Mouse (Mus musculus): Measurements from ENCODE around the gene Mrpl33. TPM values are rescaled to one million over a fixed set of nuclear protein-coding genes. Genes with fewer than 3 reads are reported as not detected.

The Mrpl33 gene
- polyA plus RNA-seq, 1 experiment: 131 TPM

DNA sequence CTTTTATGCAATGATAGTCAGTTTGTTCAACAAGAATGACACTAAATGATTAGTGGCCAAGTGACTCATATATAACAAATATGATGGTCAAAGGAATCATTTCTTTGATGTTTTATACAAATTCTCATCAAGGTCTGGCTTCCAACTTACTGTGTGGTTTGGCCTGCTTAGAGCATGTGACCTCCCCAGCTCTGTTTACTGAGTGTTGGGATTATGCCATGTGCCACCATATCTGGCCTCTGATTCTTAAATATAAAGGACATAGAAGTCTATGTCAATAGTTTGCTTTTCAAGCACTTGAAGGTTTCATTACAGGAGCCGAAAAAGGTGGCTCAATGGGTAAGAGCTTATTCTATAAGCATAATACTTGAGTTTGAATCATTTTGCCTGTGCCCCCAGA, 85.6 kb downstream of the Mrpl33 start:
- Histone ChIP-seq H3K4me3 (ENCODE audit: insufficient read depth, low read length) (no peak overlapping the region), H3K27ac (ENCODE audit: insufficient read depth, low read depth, low read length) (no peak overlapping the region), H3K4me1 (ENCODE audit: control insufficient read depth, insufficient read depth, low read length) (no peaks in the 10 kb centered on the region)
- TF ChIP-seq POLR2A (IDR thresholded peaks at IDR 0.05; ENCODE audit: borderline replicate concordance, low read depth, low read length): no peak
- TF ChIP-seq CTCF (IDR thresholded peaks at IDR 0.05; ENCODE audit: low read depth, low read length): no peak

DNA sequence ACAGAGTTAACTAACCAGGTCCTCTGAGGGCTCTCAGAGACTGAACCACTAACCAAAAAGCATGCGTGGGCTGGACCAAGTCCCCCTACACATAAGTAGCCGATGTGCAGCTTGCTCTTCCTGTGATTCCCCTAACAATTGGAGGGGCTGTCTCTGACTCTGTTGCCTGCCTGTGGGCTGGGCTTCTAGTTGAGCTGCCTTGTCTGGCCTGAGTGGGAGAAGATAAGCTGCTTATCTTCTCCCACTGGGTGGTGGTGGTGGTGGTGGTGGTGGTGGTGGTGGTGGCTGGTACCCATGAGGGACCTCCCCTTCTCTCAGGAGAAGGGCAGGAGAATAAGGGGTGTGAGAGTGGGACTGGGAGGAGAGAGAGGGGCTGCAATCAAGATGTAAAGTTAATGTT, 89.3 kb downstream of the Mrpl33 start:
- H3K27ac ChIP-seq (ENCODE audit: insufficient read depth, low read depth, low read length): no peak overlapping the region
- TF ChIP-seq POLR2A (IDR thresholded peaks at IDR 0.05; ENCODE audit: borderline replicate concordance, low read depth, low read length): no peak
- no peak overlapping the region for H3K4me3 ChIP-seq (ENCODE audit: insufficient read depth, low read length)
- no peaks in the 10 kb centered on the region for H3K4me1 ChIP-seq (ENCODE audit: control insufficient read depth, insufficient read depth, low read length)

DNA sequence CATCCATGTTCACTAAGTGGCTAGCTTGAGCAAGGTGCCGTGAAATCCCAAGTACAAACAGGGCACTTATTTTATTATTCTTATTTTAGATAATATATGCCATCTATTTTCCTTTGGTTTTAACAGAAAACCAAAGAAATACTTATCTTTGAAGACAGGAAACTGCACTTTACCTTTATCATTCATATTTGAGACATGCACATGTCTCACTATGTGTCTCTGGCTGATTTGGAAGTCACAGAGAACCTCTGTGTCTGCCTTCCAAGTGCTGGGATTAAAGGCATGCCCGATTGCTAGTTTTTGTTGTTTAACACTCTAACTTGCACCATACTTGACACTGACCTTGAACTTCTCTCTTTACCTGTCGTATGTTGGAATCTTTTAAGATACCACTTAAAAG, 91.2 kb downstream of the Mrpl33 start:
- Histone ChIP-seq H3K4me3 (ENCODE audit: insufficient read depth, low read length) (no peak overlapping the region), H3K4me1 (ENCODE audit: control insufficient read depth, insufficient read depth, low read length) (no peaks in the 10 kb centered on the region), H3K27ac (ENCODE audit: insufficient read depth, low read depth, low read length) (no peak overlapping the region)
- TF ChIP-seq CTCF (IDR thresholded peaks at IDR 0.05; ENCODE audit: low read depth, low read length) (no peak), POLR2A (IDR thresholded peaks at IDR 0.05; ENCODE audit: borderline replicate concordance, low read depth, low read length) (no peak)

DNA sequence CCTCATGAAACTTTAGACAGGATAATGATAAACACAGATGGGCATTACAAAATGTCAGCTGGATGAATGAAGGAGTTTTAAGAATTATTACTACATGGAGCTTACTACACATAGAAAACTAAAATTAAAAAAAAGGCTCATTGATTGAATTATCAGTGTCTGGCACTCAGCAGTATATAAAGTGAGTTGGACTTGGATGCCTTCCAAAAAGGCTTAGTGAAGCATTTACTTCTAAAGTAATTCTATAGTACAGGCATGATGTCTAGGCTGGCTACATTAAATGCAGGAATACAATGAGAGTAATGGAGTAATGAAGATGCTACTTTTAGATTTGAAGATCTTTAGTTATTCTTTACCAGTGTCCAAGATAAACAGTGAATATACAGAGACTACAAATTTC, 96.5 kb downstream of the Mrpl33 start:
- Histone ChIP-seq H3K27ac (ENCODE audit: insufficient read depth, low read depth, low read length) (no peak overlapping the region), H3K4me3 (ENCODE audit: insufficient read depth, low read length) (no peak overlapping the region), H3K4me1 (ENCODE audit: control insufficient read depth, insufficient read depth, low read length) (no peaks in the 10 kb centered on the region; the same call in 1 of the 2 replicates)
- TF ChIP-seq CTCF (IDR thresholded peaks at IDR 0.05; ENCODE audit: low read depth, low read length) (no peak), POLR2A (IDR thresholded peaks at IDR 0.05; ENCODE audit: borderline replicate concordance, low read depth, low read length) (no peak)

DNA sequence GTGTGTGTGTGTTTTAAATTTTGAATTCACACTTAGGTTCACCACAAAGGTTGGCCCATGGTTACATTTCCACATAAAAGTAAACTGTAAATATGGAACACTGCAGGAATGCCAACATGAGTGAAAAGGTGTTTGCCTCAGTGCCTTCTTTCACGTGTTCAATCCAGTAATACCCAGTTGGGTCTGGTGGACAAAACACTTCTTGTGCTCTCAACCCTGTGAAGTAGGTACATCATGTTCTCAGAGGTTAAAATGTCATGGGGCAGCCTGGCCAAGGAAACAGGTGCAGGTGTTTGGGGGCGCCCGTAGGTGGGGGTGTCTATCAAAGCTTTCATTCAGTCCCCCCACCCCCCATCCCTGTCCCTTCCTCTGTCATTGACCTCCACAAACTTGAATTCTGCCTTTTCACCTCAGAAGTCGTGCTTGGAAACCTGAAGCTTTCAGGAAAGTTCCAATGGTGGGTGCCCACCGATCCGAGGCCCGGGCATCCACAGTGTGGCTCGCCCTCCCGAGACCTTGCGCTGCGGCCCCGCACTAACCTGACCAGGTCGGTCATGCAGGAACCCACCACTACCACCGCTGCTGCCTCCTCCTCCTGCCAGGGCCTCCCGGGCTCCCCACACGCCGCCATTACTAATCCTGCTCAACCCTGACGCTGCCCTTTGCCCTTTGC, 100.4 kb downstream of the Mrpl33 start, which contains the start of gene Rbks:
Gene Rbks, minus strand, starts transcription at position 657 of the 673 bp plus-strand sequence.
- Histone ChIP-seq H3K27ac (ENCODE audit: insufficient read depth, low read depth, low read length) (peak within 1 kb of the TSS; percentile 92), H3K4me1 (ENCODE audit: control insufficient read depth, insufficient read depth, low read length) (peaks cover 3% of the 10 kb centered on the region), H3K4me3 (ENCODE audit: insufficient read depth, low read length) (peak within 1 kb of the TSS; percentile 71)
- no peak for TF ChIP-seq CTCF (IDR thresholded peaks at IDR 0.05; ENCODE audit: low read depth, low read length)

DNA sequence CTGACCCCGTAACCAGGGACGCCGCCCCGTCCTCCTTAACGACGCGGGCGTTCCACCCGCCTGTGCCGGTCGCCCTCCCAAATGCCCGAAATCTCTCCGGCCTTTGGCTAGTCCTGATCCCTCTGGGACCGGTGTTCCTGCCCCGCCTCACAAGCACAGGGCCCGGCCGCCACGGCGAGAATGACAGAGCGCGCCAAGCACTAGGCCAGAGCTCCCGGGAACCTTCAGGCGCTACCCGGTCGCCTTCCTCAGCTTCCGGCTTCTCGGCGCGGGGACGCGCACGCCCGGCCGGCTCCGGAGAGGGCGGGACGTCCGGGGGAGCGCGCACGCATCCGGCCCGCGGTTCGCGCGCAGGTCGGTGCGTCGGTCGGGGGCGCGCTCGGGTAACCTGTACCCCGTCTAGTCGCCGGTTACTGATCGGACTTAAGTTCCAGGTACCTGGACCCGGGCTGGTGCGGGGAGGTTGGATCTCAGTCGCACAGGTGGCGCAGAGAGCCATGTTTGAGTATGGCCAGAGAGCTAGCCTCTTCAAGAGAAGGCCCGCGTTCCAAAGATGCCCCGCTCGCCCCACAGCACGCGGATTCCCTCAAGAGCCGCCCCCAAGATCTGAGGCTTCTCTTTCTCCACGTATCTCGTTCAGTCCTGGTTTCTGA, 101.0 kb downstream of the Mrpl33 start, which contains the start of gene Babam2:
Gene Babam2, plus strand, starts transcription at position 41 of the 653 bp plus-strand sequence.
- peaks cover 3% of the 10 kb centered on the region for H3K4me1 ChIP-seq (ENCODE audit: control insufficient read depth, insufficient read depth, low read length)
- peak within 1 kb of the TSS; percentile 71 for H3K4me3 ChIP-seq (ENCODE audit: insufficient read depth, low read length)
- TF ChIP-seq POLR2A (IDR thresholded peaks at IDR 0.05; ENCODE audit: borderline replicate concordance, low read depth, low read length) (no peak), CTCF (IDR thresholded peaks at IDR 0.05; ENCODE audit: low read depth, low read length) (no peak)
- H3K27ac ChIP-seq (ENCODE audit: insufficient read depth, low read depth, low read length): peak within 1 kb of the TSS; percentile 92

DNA sequence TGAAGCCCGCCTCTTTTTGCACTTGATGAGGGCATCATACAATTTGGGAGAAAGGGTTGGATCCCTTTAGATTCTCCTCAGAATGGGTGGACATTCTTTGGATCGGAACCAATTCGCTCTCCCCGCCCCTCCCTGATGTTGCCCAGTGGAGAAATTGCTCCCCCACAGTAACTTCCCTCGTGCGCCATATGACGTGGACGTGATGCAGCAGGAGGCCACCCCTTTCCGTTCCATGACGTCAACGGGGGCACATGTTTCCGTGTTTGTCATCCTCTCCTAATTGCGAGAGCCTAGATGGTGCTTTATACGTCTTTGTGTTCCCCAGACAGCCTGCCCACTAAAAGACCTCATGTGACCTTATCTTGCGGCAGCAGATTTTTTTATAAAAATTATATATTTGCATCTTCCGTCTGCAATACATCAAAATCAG, 101.6 kb downstream of the Mrpl33 start:
- TF ChIP-seq CTCF (IDR thresholded peaks at IDR 0.05; ENCODE audit: low read depth, low read length) (no peak), POLR2A (IDR thresholded peaks at IDR 0.05; ENCODE audit: borderline replicate concordance, low read depth, low read length) (no peak)
- H3K4me1 ChIP-seq (ENCODE audit: control insufficient read depth, insufficient read depth, low read length): peaks cover 3% of the 10 kb centered on the region
- H3K4me3 ChIP-seq (ENCODE audit: insufficient read depth, low read length): peak overlapping the region; percentile 71
- H3K27ac ChIP-seq (ENCODE audit: insufficient read depth, low read depth, low read length): peak overlapping the region; percentile 90

DNA sequence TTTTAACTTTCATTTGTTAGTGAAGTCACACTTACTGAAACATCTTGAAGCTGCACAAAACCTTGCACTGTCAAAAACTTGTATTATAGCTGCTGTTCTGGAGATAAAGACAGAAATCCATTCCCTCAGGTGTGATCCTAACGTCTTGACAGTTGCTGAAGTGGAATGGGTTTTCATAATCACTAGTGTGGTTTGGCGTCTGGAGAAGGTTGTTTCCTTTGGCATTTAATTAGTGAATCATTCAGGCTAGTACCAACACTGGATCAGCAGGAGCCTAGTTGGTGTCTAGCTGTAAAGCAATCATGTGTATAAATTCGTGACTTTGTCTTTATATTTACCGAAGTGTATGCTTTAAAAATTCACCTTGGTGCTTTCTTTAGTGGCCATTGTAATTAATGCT, 102.2 kb downstream of the Mrpl33 start:
- H3K4me1 ChIP-seq (ENCODE audit: control insufficient read depth, insufficient read depth, low read length): peaks cover 3% of the 10 kb centered on the region
- H3K27ac ChIP-seq (ENCODE audit: insufficient read depth, low read depth, low read length): peak overlapping the region; percentile 39; the same call in 1 of the 2 replicates
- TF ChIP-seq CTCF (IDR thresholded peaks at IDR 0.05; ENCODE audit: low read depth, low read length): no peak
- no peak for TF ChIP-seq POLR2A (IDR thresholded peaks at IDR 0.05; ENCODE audit: borderline replicate concordance, low read depth, low read length)
- no peak overlapping the region for H3K4me3 ChIP-seq (ENCODE audit: insufficient read depth, low read length)

DNA sequence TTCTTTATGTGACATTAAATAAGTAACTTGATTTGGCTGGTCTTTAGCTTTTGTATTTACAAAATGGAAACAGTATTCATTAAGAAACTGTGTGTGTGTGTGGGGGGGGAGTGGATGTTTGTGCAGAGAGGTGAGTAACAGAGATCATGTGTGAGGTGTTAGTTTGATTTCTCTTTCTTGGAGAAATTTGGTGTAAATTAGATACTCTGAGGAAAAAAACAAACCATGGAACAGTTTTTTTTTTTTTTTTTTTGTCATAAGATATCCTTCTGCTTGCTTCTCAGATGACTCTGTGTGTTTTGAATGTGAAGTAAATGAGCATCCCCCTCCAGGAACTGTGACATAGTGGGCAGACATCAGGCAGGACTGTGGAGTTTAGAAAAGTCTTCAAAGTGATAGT, 102.7 kb downstream of the Mrpl33 start:
- Histone ChIP-seq H3K4me3 (ENCODE audit: insufficient read depth, low read length) (no peak overlapping the region), H3K4me1 (ENCODE audit: control insufficient read depth, insufficient read depth, low read length) (peaks cover 3% of the 10 kb centered on the region), H3K27ac (ENCODE audit: insufficient read depth, low read depth, low read length) (no peak overlapping the region)
- TF ChIP-seq CTCF (IDR thresholded peaks at IDR 0.05; ENCODE audit: low read depth, low read length) (no peak), POLR2A (IDR thresholded peaks at IDR 0.05; ENCODE audit: borderline replicate concordance, low read depth, low read length) (no peak)

DNA sequence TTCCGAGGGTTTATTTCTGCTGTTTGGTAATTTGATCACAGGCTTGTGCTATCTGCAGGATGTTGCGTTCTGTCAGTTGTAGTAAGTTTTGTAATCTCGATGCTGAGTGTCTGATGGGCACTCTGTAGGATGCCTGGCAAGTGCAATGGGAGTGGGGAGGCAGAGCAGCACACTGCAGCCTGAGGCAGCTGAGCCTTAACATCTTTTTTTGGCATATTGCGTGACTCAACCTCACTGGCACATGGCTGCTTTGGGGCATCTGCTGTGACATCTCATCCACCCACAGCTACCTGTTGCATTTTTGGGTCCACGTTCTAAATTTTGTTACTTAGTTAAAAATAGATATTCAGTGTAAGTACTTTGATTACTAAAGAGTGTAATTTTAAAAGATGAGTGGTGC, 108.2 kb downstream of the Mrpl33 start:
- TF ChIP-seq POLR2A (IDR thresholded peaks at IDR 0.05; ENCODE audit: borderline replicate concordance, low read depth, low read length) (no peak), CTCF (IDR thresholded peaks at IDR 0.05; ENCODE audit: low read depth, low read length) (no peak)
- H3K4me1 ChIP-seq (ENCODE audit: control insufficient read depth, insufficient read depth, low read length): no peaks in the 10 kb centered on the region
- H3K27ac ChIP-seq (ENCODE audit: insufficient read depth, low read depth, low read length): no peak overlapping the region
- H3K4me3 ChIP-seq (ENCODE audit: insufficient read depth, low read length): no peak overlapping the region

Data from bone marrow macrophage, adult 2 months (primary cell).